Mouse (Mus musculus): ENCODE measurements at regions not wholly inside any gene's neighbourhood (a gene's known extent, or its start where the extent isn't known, plus 50 kb on each side); places are given as distances from the start of the nearest gene placed in this dataset.

GRCm38 (mm10) chr11:57899335-57899734 is 66.7 kb upstream of the Hand1 start:
- no peak for DNase-seq

DNA sequence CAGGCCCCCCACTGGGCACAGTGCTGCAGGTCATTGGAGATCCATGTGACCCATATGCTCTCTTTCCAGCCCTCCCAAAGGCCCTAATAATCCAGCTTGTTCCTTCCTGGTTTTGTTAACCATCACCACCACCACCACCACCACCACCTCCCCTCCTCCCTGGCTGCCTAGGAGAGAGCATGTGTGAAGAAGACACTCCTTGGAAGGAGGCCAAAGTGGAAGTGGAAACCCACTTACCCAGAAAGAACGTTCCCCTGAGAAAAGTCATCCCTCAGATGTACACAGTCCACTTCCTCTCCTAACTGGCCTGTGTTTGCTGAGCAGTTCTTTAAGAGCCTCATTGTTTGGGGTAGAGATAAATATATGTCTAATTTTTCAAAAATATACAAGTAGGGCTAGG is 62.9 kb upstream of the Hand1 start:
- no peak for DNase-seq

- DNase-seq: no peak
These were observed 50.4 kb upstream of the Hand1 start for GRCm38 (mm10) chr11:57882736-57883635.

All from adrenal gland, adult 2 months (tissue).